Mouse (Mus musculus): ENCODE measurements around the gene Il12rb2.

The Il12rb2 gene

DNA sequence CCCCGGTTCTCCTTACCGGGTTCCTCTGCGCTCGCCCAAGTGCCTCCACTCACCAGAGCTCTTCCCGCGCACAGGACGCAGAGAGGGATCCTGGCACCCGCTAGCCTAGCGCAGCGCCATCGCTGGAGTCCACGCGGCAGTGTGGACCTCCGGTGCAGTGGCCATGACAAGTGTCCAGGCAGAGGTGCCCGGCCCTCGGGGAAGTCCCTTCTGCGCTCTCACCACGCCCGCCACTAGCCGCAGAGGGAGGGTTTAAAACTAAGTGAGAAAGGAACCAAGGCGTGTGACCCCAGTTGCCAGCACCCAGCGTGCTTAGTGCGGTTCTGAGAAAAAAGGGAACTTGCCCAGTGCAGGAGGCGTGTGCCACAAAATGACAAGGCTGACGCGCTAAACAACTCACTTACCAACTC, at the start of gene Il12rb2:
Il12rb2 (minus strand) TSS at position 207 of the 410 bp plus-strand sequence.
- peak; percentile 15 for DNase-seq

DNA sequence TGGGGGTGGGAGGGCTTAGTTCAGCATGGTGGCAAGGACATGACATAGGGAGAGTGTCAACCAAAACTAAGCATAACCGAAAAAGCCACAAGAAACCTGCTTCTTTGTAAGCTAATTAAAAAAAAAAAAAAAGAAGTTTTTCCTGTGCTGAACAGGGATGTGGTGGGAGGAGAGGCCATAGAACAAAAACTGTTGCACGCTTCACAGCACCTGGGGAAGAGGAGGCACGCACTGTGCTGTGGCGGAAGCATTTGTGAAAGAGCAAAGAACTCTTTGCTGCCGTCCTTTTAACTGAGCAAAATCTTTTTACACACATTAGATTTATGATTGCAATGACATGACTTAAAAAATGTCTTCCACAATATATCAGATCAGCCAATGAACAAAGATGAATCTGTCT, 45.8 kb upstream of the Il12rb2 start:
- no peak for DNase-seq

DNA sequence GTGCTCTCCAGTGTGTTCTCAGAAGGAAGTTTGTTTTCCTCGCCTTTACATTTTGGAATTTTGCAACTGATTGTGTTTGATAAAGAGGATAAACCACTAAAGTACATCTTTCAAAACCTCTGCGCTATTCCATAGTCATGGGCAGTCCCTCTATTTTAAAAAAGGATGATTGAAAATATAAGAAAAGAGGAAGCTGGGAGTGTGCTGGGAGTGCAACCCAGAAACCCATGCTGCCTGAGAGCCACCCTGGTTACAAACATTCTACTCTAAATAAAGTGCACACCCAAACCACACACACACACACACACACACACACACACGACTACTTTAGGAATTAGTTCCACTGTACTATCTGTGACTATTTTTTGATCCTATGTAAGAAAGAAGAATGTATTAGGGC, 40.6 kb upstream of the Il12rb2 start:
- DNase-seq: no peak

DNA sequence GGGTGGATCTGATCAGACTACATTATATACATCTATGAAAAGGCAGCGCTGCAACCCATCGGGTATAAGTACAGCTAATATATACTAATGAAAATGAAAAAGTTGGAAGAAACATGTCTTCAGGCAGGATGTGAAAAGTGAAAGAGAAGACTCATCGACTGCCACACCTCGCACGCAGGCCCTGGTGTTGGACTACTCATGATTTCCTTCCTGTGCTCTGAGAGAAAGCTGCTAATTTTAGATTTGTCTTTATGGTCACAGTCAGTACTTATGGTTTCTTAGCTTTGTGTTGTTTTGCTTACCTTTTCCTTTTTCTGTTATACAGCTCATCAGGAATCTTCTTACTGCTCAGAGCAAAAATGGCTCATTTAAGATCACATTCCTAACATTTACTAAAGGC, 39.3 kb upstream of the Il12rb2 start:
- no peak for DNase-seq

DNA sequence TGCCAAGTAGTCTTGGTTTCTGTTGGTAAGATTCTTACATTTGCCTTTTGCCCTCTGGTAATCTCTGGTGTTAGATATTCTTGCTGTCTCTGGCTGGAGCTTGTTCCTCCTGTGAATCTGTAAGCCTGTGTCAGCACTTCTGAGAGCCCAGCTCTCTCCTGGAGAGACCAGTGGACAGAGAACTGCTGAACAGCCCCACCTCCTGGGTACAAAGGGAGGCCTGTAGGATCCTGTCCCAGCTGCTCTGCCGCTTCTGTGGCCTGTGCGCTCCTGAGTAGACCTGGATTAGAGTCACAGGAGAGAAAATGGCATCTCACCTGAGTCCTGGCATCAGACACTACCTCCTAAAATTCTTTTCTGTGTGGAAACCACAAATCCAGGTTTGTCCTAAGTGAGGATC, 37.4 kb upstream of the Il12rb2 start:
- no peak for DNase-seq

DNA sequence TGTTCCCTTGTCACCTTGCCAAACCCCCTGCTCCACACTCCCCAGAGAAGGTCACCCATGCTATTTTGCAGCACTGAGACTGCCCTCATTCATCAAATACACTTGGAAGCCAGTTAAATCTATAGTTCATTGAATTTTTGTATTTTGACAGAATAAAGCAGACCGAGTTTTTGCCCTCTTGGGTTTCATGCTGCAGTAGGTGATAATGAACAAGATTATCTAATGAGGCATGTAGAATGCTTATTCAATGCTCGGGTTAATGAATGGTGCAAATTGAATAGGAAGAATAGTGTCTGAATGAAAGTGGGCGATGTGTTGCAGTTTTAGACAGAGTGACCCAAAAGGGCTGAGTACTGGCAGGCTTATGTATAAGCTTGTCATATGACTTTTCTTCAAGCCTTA, 29.3 kb upstream of the Il12rb2 start:
- no peak for DNase-seq

DNA sequence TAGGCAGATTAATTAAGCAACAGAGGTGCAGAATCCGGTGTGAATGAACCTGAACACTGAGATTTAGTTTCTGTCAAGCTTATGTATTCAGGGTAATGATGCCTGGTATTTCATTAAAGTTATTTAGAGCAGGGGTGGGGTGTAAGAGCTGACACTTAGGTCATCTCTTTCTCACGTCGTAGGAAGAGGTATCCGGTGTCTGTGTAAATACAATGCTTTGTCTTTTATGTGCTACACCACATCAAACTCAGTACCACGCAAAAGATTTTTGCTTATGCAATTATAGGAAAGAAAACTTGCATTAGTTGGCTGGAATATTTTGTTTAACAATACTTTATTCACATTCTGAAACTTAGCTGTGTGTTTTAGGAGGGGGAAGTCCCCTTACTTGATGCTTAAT, 23.6 kb upstream of the Il12rb2 start:
- DNase-seq: no peak

DNA sequence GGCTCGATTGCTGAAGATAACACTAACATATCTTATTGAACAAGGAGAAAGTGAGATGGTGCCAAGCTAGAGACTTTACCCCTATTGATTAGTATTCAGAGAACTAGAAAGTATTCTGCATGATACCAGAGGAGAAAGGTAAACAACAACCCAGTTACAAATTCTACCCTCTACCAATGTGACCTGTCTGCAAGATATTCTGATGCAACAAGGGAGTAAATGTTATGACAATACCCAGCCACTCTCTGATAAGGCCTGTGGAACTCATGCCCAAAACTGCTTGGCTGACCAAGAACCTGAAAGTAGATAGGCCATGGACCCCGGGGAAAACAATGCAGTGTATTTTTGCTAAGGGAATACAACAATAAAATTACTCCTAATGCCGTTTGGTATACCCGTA, 10.2 kb downstream of the Il12rb2 start:
- no peak for DNase-seq

DNA sequence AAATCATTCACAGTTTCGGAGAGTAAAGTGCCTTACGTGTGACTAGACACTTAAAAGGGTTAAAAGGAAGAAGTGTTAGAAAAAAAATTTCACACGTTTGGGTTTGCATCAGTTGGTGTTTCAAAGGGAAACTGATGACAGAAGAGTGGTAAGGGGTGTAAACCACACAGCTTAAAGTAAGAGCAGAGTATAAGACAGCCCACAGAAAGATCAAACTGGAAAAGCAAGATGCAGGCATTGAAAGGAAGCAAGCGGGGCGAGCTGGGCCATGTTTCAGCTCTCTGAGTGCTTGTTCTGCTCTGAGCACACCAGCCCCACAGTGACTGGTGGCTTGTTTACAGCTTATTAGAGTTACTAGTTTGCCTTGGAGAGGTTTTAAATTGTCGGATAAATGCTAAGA, 27.9 kb downstream of the Il12rb2 start:
- no peak for DNase-seq

DNA sequence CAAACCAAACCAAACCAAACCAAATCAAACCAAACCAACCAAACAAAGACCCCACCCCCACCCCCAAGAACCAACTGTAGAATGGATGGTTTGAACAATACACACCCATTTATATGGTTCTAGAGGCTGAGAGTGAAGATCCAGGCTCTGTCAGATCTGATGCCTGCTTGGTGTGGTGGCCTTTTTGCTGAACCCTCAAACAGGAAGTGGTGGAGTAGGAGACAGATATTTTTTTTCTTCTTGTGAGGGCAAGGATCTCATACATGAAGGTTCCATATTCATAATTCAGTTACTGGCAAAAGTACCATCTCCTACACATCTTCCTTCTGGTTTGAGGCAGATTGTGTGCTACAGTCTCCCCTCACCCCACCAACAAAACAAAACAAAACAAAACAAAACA, 36.5 kb downstream of the Il12rb2 start:
- no peak for DNase-seq

DNA sequence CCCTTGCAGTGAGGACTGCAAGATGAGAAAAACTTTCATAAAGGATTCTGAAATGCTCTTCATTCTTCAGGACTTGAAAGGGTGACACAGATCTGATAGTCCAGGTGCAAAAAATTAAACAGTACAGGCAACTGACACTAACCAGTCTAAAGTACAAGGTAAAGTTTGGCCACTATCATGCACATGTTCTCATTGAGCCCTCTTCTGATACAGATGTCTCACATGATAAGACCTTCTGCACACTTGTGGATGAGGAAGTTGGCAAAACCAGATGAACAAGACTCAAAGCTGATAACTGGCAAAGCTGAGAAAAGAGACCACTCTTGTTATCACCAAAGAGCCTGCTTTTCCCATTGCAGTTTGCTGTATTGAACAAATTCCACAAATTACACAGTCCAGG, 38.0 kb downstream of the Il12rb2 start:
- DNase-seq: no peak

DNA sequence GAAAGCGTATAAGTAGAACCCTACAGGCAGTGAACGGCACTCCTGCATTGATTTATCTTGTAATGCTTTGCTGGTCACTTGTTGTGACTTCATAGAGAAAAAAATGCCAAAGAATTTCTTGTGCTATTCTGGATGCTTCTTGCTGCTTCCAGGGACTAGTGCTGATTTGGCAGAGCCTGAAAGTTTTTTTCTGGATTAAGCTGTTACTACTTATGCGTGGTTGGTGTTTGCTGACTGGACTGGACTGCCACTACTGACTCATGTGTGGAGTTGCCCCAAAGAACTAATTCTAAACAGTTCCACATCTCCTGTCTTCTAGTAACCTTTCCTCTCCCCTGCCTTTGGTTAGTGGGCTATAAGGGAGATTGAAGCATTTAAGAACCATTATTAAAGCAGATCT, 52.2 kb downstream of the Il12rb2 start:
- no peak for DNase-seq

DNA sequence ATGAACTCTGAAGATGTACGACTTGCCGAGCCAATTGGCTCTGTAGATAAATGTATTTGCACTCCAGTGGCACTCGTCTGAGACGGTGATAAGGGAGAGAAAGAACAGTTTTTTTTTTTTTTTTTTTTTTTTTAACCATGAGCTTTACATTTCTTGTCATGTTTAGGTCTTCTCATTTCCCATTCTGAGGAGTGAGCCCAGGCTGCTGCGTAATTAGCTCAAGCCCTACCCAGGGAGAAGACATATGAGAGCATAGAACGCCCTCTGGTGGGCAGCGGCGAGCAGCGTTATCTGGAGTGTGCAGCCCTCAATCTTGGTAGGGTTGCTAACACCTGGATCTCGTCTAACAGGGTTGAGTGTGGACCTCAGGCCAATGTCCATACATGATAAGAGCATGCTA, 57.5 kb downstream of the Il12rb2 start:
- DNase-seq: peak; percentile 77

DNA sequence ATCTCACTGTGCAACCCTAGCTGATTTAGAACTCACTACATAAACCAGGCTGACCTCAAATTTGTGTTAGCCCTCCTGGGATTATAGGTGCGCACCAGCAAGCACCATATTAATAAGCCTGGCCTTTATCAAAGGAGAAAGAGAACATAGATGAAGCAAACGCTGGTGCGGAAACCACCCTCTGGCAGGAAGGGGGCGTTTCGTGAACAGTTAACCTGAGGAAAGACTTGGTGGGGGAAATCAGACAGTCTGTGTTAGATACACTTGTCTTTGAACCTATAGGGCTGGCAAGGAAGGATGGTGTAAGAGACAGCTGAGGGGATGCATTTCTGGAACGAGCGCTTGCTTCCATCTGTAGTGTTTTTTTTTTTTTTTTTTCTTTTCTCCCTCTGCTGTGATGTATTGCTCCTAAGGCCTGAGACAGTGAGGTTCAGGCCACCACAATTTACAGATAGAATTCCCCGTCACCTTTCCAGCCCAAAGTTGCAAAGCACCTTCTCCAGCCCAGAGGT, 58.1 kb downstream of the Il12rb2 start:
- DNase-seq: no peak

DNA sequence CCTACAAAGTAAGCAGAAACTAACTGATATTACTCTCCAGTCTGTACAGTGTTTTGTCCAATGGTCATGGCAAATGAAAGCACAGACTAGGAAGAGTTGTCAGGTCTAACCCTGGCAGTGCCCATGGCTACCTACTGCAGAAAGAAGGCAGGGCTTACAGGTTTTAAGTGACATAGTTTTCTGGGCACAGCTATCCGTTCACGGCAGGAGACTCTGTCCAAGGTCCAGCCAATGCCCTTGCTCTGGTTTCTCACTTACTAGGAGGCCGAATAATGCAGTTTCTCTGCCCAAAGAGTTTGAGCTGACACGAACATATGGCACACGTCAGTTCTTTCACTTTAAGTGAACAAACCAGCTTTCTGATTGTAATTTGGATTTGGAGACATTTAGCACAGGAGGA, 58.9 kb downstream of the Il12rb2 start:
- DNase-seq: no peak

DNA sequence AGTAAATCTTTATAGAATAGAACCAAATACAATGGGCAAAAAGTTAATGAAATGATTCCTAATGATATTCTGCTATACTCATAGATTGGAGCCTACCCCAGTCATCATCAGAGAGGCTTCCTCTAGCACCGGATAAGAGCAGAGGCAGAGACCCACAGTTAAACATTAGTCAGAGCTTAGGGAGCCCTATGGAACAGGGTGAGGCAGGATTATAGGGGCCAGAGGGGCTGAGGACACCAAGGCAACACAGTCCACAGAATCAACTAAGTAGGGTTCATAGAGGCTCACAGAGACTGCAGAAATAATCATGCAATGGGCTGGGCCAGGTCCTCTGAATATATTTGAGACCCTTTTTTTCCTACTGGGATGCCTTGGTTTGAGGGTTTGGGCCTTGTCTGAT, 61.3 kb downstream of the Il12rb2 start:
- no peak for DNase-seq

DNA sequence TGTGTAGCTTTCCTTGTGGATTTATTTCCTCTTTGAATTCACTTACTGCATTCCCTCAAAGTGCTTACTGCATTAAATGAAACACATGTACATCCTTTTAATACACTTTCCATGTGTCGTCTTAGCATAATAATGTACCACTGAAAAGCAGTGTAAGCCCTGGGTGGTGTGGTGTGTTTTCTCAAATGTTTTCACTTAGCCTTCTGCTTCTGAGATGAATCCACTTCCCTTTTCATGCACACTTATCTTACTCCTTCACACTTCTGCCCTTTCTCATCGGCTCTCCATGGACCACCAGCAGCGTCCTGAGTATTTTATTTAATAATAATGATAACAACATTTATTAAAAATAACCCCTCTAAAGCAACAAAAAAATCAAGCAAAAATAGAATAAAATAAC, 66.2 kb downstream of the Il12rb2 start:
- DNase-seq: no peak

DNA sequence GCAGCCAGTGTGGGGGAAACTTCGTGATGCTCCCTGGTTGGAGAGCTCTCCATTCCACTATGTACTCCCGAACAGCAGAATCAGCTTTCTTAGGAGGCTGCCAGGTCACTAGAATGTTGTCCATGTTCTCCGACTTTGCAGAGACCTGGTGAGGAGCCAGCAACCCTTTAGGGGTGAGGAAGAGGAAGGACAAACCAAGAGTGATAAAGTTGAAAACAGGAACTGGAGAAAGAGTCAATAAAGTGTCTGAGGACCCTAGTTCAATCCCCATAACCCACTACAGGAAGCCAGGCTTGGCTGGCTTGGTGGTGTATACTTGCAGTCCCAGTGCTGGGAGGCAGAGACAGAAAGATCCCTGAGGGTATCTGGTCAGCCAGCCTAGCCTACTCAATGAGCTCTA, 67.0 kb downstream of the Il12rb2 start:
- no peak for DNase-seq

DNA sequence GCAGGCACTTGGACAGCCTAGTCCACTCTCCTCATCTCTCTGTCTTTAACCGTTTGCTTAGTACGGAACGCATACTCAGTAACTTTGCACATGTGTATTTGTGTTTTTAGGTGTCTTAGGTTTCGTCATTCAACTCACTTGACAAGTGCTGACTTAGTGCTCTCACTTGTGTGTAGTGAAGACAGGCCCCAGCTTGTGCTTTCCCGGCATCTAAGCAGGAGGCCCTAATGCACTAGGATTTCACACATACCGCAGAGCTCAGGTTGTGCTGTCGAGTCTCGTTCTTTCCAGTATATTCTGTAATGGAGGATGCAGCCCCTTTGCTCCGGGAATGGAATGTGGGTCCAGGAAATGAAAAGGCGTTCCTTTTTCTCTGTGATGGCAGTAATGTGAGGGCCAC, 72.8 kb downstream of the Il12rb2 start:
- DNase-seq: no peak

DNA sequence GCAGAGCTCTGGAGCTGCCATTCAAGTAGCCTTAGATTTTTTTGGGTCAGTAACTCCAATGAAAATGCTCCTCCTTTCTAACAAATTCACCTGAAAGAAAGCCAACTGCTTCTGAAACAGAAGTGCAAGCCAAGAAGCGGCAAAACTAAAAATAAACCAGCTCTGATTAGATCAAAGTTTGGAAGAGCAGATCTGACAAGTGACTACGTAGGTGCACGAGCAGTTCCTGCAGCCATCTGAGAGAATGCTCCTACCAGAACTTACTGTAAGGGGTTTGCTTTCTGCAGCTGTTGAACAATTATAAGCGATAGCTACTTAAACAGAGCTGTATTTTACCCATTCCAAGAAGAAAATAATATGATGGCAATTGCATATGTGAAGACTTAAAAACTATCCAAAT, 73.5 kb downstream of the Il12rb2 start:
- no peak for DNase-seq

DNA sequence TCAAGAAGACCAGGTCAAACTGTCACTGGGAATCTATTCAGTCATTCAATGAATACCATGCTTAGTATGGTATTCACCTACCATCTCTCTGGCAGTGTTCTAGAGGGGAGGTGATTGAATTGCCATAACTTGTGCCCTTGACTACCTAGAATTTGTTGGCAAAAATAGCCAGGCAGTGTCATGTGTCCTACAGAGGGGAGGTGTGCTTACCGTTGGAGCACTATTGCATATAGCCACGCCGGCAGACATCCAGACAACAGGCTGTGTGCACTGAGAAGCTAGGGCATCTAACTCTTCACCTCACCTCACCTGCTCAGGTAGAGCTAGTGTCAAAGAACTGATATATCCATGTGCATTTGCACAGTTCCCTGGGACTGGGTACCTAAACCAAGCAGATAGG, 74.8 kb downstream of the Il12rb2 start:
- no peak for DNase-seq

DNA sequence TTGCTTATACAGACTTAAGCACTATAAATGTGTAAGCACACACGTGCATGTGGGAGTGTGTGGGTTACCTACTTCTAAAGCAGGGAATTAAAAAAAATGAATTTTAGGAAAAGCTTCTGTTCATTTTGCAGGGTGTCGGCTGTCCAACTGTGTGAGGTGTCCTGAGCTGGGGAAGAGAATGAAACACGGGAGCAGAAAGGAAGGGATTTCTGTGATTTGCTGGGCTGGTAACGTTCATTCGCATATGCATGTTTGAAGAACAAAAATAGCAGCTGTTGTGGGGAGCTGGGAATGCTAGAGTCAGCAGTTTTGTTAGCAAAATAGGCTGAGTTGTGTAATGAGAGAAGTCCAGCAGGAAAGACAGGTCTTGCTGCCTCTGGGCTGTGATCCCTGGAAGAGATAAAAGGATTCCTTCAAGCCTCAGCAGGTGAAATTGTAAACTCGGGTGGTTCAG, 75.3 kb downstream of the Il12rb2 start:
- peak; percentile 14 for DNase-seq

DNA sequence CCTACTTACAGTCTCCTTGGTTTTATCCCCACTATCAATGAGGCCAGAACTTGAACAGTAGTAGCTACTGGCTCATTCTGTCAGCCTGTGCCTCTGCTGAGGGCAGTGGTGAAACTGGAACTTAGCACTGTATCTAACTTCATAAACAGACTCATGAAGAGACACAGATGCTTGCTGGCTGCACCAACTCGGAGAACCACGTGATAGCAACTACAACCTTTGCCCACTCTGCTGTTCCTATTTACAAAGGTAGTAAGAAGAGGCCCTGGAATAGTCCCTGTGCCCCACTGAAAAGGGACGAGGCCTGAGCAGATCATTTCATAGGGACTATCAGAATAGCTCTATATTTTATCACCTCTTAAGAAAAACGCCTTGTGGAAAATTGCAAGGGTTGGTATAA, 75.7 kb downstream of the Il12rb2 start:
- no peak for DNase-seq

DNA sequence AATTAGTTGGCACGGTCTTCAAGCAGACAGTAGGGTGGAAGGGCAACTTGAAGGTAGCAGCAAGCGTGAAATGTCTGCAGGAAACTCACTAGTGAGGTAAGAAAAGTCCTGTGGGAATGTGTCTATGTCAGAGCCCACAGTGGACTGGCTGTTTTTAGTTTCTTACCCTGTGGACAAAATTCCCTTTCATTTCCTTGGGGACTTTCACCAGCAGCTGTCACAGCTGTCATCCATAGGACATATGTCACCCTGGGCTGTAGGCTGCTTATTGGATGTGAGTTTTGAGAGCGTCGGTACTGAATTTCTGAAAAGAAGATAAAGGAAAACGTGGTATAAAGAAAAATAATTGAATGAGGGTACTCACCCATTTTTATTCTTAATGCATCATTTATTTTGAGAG, 77.2 kb downstream of the Il12rb2 start:
- DNase-seq: no peak

DNA sequence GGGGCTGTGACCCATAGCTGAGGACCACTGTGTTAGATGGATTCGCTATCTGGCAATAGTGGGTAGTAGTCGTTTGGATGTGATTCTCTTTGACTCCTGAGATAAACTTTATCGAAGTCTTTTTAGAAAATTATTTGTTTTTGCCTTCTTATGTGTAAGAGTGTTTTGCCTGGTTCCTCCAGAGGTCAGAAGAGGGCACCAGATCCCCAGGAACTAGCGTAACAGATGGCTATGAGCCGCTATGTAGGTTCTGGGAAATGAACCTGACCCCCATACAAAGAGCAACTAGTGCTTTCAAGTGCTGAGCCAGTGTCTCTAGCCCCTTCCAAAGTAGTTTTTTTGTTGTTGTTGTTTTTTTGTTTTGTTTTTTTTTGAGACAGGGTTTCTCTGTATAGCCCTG, 79.9 kb downstream of the Il12rb2 start:
- no peak for DNase-seq

DNA sequence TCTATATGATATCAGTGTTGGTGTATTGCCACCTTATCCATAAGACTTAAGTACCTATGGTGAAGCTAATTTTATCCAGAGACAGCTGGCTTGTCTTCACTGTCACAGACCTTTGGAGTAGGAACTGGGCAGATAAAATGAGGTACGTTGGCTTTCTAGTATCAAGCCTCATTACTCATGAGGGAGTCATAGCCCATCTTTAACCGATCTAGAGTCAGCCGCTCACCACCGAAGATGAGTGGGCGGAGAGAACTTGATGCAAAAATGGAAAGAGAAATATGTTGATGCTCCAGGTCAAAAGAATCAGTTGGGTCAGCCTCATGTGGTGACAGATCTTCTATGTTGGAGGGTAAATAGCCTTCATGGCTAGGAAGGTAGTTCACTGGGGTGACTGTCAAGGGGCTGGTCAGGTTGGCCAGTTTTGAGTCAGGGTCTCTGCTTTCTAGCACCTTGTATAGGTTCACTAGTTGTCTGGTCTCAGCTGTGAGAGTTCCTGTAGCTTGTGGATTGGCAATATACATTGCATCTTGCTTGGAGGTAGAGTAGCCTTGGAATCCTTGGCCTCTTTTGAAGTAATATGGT, 83.9 kb downstream of the Il12rb2 start:
- DNase-seq: no peak

Data from lung, postnatal 14 days (tissue).